Mouse (Mus musculus) myocyte (in vitro differentiated cells): Measurements from ENCODE around the gene Fam117a. TPM values are rescaled to one million over a fixed set of nuclear protein-coding genes. Genes with fewer than 3 reads are reported as not detected.
A peak's percentile ranks its signal among the peaks of the same experiment; 100 is the strongest.

Source experiments
- H3K27me3 ChIP-seq: one replicate; pipeline ENCODE4 v1.6.1; 2011; ENCODE audit not compliant: control insufficient read depth, insufficient read depth, insufficient read length
- H3K36me3 ChIP-seq: one replicate; pipeline ENCODE4 v1.6.1; 2011; ENCODE audit not compliant: control insufficient read depth, insufficient read depth
- H3K4me2 ChIP-seq: one replicate; pipeline ENCODE4 v1.6.1; 2011; ENCODE audit warnings: low read depth, control low read depth
- H3K4me3 ChIP-seq: one replicate; pipeline ENCODE4 v1.5.1; 2011; ENCODE audit warnings: mild to moderate bottlenecking, control low read depth, moderate library complexity
- H3K79me2 ChIP-seq: one replicate; pipeline ENCODE4 v1.6.1; 2011; ENCODE audit not compliant: control insufficient read depth, insufficient read depth
- H3ac ChIP-seq: one replicate; pipeline ENCODE4 v1.6.1; 2011; ENCODE audit not compliant: control insufficient read depth, insufficient read length
- CEBPB ChIP-seq: IDR thresholded peaks from 2 replicates; pipeline ENCODE4 v1.6.1; 2011; ENCODE audit warnings: mild to moderate bottlenecking, moderate library complexity; ENCODE audit not compliant: poor library complexity, insufficient read depth, severe bottlenecking
- E2F4 ChIP-seq: IDR thresholded peaks from one replicate; pipeline ENCODE4 v1.6.1; 2011; ENCODE audit warnings: mild to moderate bottlenecking, control low read depth, moderate library complexity; ENCODE audit not compliant: insufficient read depth
- MAX ChIP-seq: IDR thresholded peaks from one replicate; pipeline ENCODE4 v1.6.1; 2011; ENCODE audit warnings: low read depth, mild to moderate bottlenecking, control low read depth
- MYOD1 ChIP-seq, 3 experiments: IDR thresholded peaks; one replicate each; pipeline ENCODE4 v1.6.1; 2011; ENCODE audit warnings: control low read depth in 2 of 3, low read depth in 2 of 3, mild to moderate bottlenecking in 2 of 3, moderate library complexity in 1 of 3; ENCODE audit not compliant: insufficient read length in 2 of 3, control insufficient read depth in 1 of 3
- MYOG ChIP-seq, 3 experiments: IDR thresholded peaks; one replicate each; pipeline ENCODE4 v1.6.1; 2011; ENCODE audit warnings: control low read depth in 2 of 3, low read depth in 2 of 3, mild to moderate bottlenecking in 2 of 3; ENCODE audit not compliant: insufficient read length in 2 of 3, control insufficient read depth in 1 of 3, insufficient read depth in 1 of 3
- POLR2A ChIP-seq: IDR thresholded peaks from one replicate; pipeline ENCODE4 v1.6.1; 2011; ENCODE audit warnings: low read depth, mild to moderate bottlenecking, control low read depth, moderate library complexity; ENCODE audit not compliant: insufficient read length
- POLR2AphosphoS2 ChIP-seq: IDR thresholded peaks from one replicate; pipeline ENCODE4 v1.6.1; 2011; ENCODE audit warnings: low read depth, control low read depth; ENCODE audit not compliant: insufficient read length
- REST ChIP-seq: IDR thresholded peaks from one replicate; pipeline ENCODE4 v1.6.1; 2011; ENCODE audit warnings: mild to moderate bottlenecking, control low read depth, moderate library complexity; ENCODE audit not compliant: insufficient read depth, insufficient read length
- SRF ChIP-seq: IDR thresholded peaks from one replicate; pipeline ENCODE4 v1.6.1; 2011; ENCODE audit warnings: low read depth; ENCODE audit not compliant: control insufficient read depth, insufficient read length
- TCF12 ChIP-seq: IDR thresholded peaks from one replicate; pipeline ENCODE4 v1.6.1; 2011; ENCODE audit warnings: mild to moderate bottlenecking, control low read depth; ENCODE audit not compliant: poor library complexity, insufficient read depth, severe bottlenecking
- TCF3 ChIP-seq: IDR thresholded peaks from one replicate; pipeline ENCODE4 v1.6.1; 2011; ENCODE audit warnings: low read depth, control low read depth; ENCODE audit not compliant: insufficient read length
- USF1 ChIP-seq: IDR thresholded peaks from one replicate; pipeline ENCODE4 v1.6.1; 2011; ENCODE audit warnings: low read depth, mild to moderate bottlenecking, control low read depth, moderate library complexity
- polyA plus RNA-seq: library from polyadenylated mRNA; unstranded; fragments of >200 nt; fragmentation: generic; extraction: Trizol; gene quantifications from one replicate; pipeline ENCODE4 v1.2.1, GENCODE M21; 2012; ENCODE audit warnings: missing spikeins

The Fam117a gene
- polyA plus RNA-seq, 1 experiment, result 9.7 TPM

DNA sequence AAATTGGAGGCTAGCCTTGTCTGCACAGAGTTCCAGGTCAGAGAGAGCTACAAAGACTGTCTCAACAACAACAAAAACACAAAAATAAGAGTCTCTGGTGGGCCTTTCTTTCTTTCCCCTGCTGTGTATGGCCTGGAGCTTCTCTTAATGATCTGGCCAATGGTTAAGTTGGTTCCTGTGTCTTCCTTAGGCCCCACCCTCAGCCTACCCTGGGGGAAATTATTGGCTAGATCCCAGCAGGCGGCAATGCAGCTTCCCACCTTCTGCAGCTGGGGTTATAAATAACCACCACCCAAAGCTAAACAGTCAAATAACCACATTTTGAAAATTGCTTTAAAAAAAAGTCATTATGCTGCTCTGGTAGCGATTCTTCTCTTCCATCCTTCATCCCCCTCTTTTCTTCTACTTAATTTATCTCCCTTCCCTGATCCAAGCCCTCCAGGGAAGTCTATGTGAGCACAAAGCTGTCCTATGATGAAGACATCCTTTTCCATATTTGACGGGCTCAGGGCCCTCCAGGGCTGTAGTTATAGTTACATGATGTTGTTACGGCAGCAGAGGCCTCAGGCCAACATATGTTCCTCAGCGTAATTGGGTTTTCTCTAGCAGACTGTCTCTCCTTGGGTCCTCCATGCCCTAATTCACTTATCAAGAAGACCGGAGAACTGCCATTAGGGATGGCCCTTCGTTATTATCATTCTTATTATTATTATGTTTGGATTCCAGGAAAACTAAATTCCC, 21.4 kb upstream of the Fam117a start:
- no peak overlapping the region for H3K4me3 ChIP-seq
- no peak overlapping the region for H3ac ChIP-seq
- no peak overlapping the region for H3K4me2 ChIP-seq
- H3K36me3 ChIP-seq, result no peaks in the 10 kb centered on the region
- peaks cover 4% of the 10 kb centered on the region for H3K79me2 ChIP-seq
- TF ChIP-seq TCF3, result no peak
- no peak for TF ChIP-seq USF1
- TF ChIP-seq TCF12, result no peak
- TF ChIP-seq POLR2A, result no peak
- no peak for TF ChIP-seq MYOG (IDR thresholded peaks at IDR 0.05; ENCODE audit: control insufficient read depth in 1 of 3, insufficient read depth in 1 of 3, insufficient read length in 2 of 3, low read depth in 2 of 3)
- no peak for TF ChIP-seq E2F4
- TF ChIP-seq CEBPB, result no peak
- no peak for TF ChIP-seq MYOD1 (IDR thresholded peaks at IDR 0.05; ENCODE audit: control insufficient read depth in 1 of 3, insufficient read length in 2 of 3, low read depth in 2 of 3)
- no peak for TF ChIP-seq SRF
- no peak for TF ChIP-seq REST
- TF ChIP-seq POLR2AphosphoS2, result no peak
- no peak for TF ChIP-seq MAX
- no peaks in the 10 kb centered on the region for H3K27me3 ChIP-seq

DNA sequence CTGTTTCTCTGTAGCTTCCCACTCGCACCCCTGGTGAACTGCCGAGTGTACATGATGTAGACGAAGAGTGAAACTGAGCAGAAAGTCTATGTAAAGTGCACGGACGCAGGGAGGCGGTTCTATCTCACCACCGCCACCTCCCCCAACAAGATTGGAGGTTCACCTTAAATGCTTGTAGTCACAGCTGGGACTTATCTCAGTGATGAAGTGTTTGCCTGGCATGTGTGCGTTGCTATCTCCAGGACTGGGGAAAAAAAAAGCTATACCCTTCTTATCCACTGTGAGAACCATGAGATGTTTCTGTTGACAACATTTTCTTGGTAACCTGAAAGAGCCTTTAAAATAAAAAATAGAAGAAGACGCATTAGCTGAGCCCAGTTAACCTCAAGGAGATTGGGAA, 18.7 kb upstream of the Fam117a start:
- Histone ChIP-seq H3K36me3 (no peaks in the 10 kb centered on the region), H3ac (no peak overlapping the region), H3K4me3 (no peak overlapping the region), H3K4me2 (no peak overlapping the region), H3K27me3 (no peaks in the 10 kb centered on the region), H3K79me2 (no peaks in the 10 kb centered on the region)
- TF ChIP-seq CEBPB (no peak), MYOG (IDR thresholded peaks at IDR 0.05; ENCODE audit: control insufficient read depth in 1 of 3, insufficient read depth in 1 of 3, insufficient read length in 2 of 3, low read depth in 2 of 3) (no peak), POLR2A (no peak), TCF3 (no peak), USF1 (no peak), POLR2AphosphoS2 (no peak)

DNA sequence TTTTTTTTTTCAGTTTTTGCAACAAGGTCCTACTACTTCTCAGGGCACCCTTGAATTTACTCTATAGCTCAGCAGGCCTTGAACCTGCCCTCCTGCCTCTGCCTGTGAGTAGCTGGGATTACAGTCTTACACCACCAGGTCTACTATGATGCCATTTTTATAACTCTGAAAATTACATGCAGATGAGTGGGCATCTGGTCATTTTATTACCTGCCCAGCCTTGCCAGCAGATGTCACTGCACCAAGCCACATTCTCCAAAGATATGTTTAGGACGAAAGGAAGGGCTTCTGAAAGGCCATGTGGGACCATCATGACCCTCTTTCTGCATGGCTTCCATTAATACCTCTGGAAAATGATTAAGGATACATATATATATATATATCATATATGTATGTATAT, 17.3 kb upstream of the Fam117a start:
- no peak for TF ChIP-seq POLR2AphosphoS2
- no peaks in the 10 kb centered on the region for H3K79me2 ChIP-seq
- no peaks in the 10 kb centered on the region for H3K36me3 ChIP-seq
- H3K4me2 ChIP-seq, result no peak overlapping the region
- H3K4me3 ChIP-seq, result no peak overlapping the region
- H3ac ChIP-seq, result no peak overlapping the region
- no peaks in the 10 kb centered on the region for H3K27me3 ChIP-seq

DNA sequence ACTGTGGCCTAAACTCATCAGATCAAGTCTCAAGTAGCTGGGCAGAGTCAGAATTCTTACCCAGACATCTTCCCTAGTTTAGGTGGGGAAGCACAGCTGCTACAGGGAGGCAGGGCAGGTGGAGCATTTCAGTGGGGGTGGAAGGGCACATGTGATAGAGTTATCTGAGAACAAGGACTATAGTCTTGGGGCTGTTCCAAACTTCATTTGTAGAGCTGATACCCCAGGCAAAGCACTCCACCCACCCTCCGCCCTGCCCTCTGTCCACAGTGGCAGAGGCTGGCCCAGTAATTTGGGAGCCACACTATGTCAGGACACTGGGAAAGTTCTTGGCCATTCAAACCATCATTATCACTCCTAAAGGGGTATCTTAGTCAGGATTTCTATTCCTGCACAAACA, 16.8 kb upstream of the Fam117a start:
- Histone ChIP-seq H3K36me3 (no peaks in the 10 kb centered on the region), H3K27me3 (no peaks in the 10 kb centered on the region), H3K4me3 (no peak overlapping the region), H3K79me2 (no peaks in the 10 kb centered on the region), H3K4me2 (no peak overlapping the region), H3ac (no peak overlapping the region)
- TF ChIP-seq MYOG (IDR thresholded peaks at IDR 0.05; ENCODE audit: control insufficient read depth in 1 of 3, insufficient read depth in 1 of 3, insufficient read length in 2 of 3, low read depth in 2 of 3) (peak in 2 of 3 experiments; percentile 74 to 89), POLR2AphosphoS2 (no peak), E2F4 (no peak), POLR2A (no peak), CEBPB (no peak), TCF3 (peak; percentile 29), TCF12 (peak; percentile 77), MYOD1 (IDR thresholded peaks at IDR 0.05; ENCODE audit: control insufficient read depth in 1 of 3, insufficient read length in 2 of 3, low read depth in 2 of 3) (peak; percentile 42 to 88 (median 54)), REST (no peak), USF1 (no peak), MAX (no peak), SRF (no peak)

DNA sequence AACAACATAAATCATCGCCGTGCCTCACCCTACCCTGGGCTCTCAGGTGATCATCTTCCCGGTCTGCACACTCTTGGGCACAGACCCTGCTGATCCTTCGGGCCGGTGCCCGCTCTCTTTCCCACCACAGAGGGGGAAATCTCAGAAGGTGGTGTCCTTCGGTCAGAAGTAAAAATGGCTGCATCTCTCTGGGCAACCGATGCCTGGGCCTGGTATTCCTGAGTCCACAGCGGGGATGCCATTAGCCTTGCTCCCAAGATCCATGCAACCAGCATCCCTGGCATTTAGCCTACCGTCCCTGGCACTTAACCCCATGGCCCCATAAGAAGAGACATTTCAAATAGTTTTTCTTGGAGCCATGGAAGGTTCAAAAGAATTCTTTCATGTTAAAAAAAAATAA, 12.6 kb upstream of the Fam117a start:
- H3ac ChIP-seq, result no peak overlapping the region
- H3K36me3 ChIP-seq, result no peaks in the 10 kb centered on the region
- H3K4me3 ChIP-seq, result no peak overlapping the region
- H3K4me2 ChIP-seq, result no peak overlapping the region
- TF ChIP-seq POLR2A, result no peak
- H3K79me2 ChIP-seq, result no peaks in the 10 kb centered on the region
- H3K27me3 ChIP-seq, result no peaks in the 10 kb centered on the region
